Mouse (Mus musculus): ENCODE measurements around the gene Arhgef11. TPM values are rescaled to one million over a fixed set of nuclear protein-coding genes. Genes with fewer than 3 reads are reported as not detected.

Gene Arhgef11
- total RNA-seq, 2 experiments from 2014 or later, result 20.7 to 22.7 TPM

GRCm38 (mm10) chr3:87753829-87754228 is 136.5 kb downstream of the Arhgef11 start:
- intact Hi-C loops (cut with DNase I), result loop anchor here (2.0 kb wide), 1 partner anchor 17 kb away; no protein-coding TSS in a partner anchor
- DNase-seq, result no peak

DNA sequence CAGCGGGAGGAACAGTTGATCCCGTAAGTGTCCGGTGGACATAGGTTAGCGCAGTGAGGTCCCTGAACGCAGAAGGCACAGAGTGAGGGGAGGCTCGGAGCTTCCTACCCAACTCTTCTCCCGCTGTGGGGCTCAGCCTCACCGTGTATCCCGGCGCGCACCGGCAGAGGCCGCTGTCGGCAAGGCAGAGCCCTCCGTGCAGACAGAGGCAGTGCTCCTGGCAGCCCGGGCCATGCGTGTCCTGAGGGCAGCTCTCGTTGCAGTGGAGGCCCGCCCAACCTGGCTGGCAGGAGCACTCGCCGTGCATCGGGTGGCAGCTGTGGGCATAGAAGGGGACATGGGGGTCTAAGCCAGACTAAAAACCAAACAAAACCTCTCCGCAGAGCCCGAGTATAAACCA is 138.6 kb downstream of the Arhgef11 start:
- intact Hi-C loops (cut with DNase I), result loop anchor here (2.0 to 5.0 kb wide), 2 partner anchors 15 to 61 kb away; no protein-coding TSS in a partner anchor

GRCm38 (mm10) chr3:87756488-87756887 is 139.1 kb downstream of the Arhgef11 start:
- intact Hi-C loops (cut with DNase I), result loop anchor here (5.0 kb wide), 1 partner anchor 61 kb away; no protein-coding TSS in a partner anchor
- DNase-seq, result no peak

More for the DNA sequence above, 138.6 kb downstream of the Arhgef11 start:
- peak; percentile 90 to 95 for DNase-seq

DNA sequence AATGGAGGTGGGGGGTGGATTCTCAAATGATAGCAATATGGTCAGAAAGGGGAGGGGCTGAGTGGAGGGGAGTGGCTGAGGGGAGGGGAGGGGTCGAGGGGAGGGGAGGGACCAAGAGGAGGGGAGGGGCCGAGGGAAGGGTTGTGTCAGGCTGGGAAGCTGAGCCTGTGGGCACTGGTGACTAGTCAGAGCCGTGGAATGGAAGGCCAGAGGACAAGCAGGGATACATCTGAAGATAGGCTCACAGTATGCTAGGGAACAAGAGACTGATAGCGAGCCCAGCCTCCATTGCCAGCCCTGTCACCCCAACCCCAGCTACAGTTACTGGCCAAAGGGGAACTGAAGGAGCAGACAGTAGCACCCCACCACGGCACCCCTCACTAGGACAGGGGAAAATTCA is 141.3 kb downstream of the Arhgef11 start:
- intact Hi-C loops (cut with DNase I), result loop anchor here (5.0 kb wide), 1 partner anchor 59 kb away; no protein-coding TSS in a partner anchor
- DNase-seq, result no peak

DNA sequence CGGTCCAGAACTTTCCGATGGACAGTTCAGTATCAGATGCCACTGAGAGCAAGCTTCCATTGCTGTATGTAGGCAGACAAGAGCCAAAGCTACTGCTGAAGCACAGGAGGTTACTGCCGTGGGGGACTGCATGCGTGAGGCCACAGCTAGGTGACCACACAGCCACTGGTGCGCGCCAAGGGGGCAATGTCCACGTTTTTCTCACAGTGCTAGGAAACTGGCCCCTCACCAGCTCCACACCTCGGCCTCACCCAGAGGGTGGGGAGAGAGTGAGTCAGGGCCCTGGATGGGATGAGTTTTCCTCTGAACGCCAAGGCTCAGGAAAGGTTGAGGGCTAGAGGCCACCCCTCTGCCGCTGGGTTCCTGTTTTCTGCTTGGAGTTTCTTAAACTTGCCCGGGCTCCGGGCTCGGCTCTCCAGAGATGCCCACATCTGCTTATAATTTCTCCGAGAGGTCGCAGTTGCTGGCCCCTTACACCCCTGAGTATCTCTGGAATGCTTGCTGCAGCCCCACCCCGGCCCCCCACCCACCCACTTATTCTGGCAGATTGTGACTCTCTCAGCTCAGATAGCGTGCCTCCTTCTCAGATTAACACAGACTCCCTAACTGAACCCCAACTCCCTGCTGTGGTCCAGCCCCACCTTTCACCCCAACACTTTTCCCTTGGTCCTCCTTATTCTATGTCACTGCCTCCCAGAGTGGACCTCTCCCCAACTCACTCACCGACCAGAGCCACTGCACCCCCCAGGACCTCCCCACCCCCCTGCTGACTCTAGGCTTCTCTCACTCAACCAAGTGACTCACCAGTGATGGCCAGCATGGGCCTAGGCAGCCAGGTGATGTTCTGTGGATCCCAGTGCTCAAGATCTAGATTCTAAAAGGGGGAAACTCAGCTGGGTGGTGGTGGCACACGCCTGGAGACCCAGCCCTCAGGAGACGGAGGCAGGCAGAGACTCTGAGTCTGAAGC is 144.3 kb downstream of the Arhgef11 start:
- no peak for DNase-seq
- intact Hi-C loops (cut with DNase I), result no loop called here

GRCm38 (mm10) chr3:87763202-87763601 is 145.8 kb downstream of the Arhgef11 start:
- intact Hi-C loops (cut with DNase I), result no loop called here

GRCm38 (mm10) chr3:87763683-87764289 is 146.4 kb downstream of the Arhgef11 start:
- intact Hi-C loops (cut with DNase I), result no loop called here
- peak; percentile 82 to 88 for DNase-seq

More at GRCm38 (mm10) chr3:87763202-87763601, 145.8 kb downstream of the Arhgef11 start:
- no peak for DNase-seq

DNA sequence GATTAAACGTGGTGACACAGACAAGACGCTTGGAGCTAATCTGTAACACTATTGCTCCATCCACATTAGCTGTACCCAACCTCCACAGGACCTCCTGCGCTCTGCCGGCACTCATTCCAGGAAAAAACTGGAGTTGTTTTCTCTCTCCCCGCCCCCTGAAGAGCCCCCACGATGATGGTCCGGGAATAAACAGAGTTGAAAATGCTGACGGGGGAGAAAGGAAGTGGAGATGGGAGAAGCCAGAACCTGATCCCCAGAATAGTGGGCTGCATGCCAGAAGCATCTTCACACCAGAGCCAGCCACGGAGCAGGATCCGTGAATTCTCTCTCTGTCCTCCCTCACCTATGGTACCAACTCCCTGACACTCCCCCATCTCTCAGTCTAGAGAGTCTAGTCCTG is 147.1 kb downstream of the Arhgef11 start:
- intact Hi-C loops (cut with DNase I), result no loop called here
- peak in 1 of 2 experiments; percentile 54 for DNase-seq

DNA sequence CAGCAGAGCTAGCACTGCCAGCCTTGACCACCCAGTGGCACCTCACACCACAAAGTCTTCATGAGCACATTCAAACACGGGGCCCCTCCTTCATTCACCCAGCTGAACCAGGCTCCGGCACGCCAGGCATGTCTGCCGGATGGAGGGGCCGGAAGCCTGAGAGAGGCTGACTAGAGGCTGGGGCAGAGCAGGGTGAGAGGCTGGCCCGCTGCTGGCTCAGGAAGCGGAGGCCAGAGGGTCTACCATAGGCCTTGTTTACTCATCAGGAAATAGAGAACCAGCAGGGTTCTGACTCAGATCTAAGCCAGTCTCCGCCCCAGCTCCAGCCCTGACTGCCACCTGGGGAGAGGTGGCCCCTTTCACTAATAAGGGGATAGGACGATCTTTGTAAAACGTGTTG is 147.7 kb downstream of the Arhgef11 start:
- intact Hi-C loops (cut with DNase I), result no loop called here

GRCm38 (mm10) chr3:87765631-87766283 is 148.4 kb downstream of the Arhgef11 start:
- intact Hi-C loops (cut with DNase I), result no loop called here
- DNase-seq, result no peak

More for the DNA sequence above, 147.7 kb downstream of the Arhgef11 start:
- DNase-seq, result peak; percentile 56 to 57

- no peak for DNase-seq
- intact Hi-C loops (cut with DNase I), result no loop called here
Measured at GRCm38 (mm10) chr3:87766284-87766667, 148.9 kb downstream of the Arhgef11 start.

DNA sequence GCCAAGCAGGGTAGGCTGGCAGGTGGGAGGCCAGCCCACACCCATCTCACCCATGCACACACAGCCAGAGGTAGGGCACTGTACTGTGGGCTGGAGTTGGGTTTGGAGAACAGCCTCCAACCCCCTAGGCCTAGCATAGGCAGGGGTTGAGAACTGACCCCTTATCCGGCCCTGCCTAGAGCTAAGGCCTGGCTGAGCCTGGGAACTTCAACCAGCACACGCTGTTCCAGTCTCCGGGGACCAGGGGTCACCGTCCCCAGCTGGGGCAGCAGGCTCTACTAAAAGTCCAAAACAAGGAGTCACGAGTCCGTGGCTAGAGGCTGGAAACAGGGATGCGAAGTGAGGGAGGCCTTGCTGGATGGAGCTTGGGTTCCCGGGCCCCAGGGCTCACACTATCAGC is 150.4 kb downstream of the Arhgef11 start:
- DNase-seq, result peak; percentile 63 to 64
- intact Hi-C loops (cut with DNase I), result no loop called here

DNA sequence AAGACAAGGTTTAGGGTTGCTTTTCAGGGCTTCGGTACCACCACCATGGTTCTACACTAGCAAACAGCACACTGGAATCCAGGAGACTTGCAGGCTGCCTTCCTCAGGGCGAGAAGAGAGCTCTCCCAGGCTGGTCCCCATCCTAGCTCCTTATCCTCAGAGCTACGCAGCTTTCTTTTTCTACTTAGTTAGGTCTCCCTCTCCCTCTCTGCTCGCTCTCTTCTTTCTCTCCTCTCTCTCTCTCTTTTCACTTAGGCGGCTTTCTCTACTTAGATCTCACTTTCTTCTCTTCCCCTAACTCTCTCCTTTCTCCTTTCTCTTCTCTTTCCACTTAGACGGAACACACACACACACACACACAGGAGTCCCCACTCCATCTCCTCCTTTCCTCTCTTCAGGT is 151.1 kb downstream of the Arhgef11 start:
- intact Hi-C loops (cut with DNase I), result no loop called here
- no peak for DNase-seq

DNA sequence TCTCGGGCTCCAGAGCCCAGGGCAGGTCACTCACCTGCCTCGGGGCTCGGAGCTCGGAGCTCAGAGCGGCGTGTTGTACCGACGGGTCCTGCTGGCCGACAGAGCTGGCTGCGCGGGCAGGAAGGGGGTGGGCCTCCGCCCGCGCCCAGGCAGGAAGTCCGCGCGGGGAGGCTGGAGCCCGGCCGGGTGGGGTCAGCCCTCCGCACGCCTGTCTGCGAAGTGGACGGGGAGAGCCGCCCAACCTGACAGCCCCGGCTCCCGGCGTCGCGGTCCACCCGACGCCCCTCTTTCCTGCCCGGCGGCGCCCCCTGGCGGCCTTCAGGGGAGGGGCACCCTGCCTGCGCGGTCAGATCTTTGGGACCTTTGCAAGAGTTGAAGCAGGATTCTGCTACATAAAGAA is 151.5 kb downstream of the Arhgef11 start:
- DNase-seq, result peak; percentile 92 to 94
- intact Hi-C loops (cut with DNase I), result no loop called here

- intact Hi-C loops (cut with DNase I), result no loop called here
- no peak for DNase-seq
Measured at GRCm38 (mm10) chr3:87769506-87769905, 152.1 kb downstream of the Arhgef11 start.

DNA sequence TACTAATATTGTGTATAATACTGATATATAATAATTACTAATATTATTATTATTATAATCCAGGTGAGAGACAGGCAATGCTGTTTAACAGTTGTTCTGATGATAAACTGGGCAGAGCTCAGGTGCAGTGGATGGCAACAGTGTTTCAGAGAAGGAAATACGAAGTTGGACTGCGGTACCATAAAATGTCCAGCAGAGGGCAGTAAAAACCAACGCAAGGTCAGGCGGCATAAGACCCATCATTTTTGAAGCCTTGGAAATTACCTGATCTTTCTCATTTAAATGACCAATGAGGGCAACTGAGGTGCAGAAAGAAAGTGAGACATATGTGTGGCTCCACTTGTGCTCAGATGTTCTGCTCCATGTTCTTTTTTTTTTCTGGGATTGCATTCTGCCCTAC is 152.9 kb downstream of the Arhgef11 start:
- intact Hi-C loops (cut with DNase I), result loop anchor here (1.0 to 5.0 kb wide), 4 partner anchors 15 to 87 kb away; no protein-coding TSS in a partner anchor
- peak in 1 of 2 experiments; percentile 71 for DNase-seq

- DNase-seq, result no peak
- intact Hi-C loops (cut with DNase I), result loop anchor here (2.0 to 5.0 kb wide), 3 partner anchors 16 to 86 kb away; no protein-coding TSS in a partner anchor
Measured at GRCm38 (mm10) chr3:87771088-87771487, 153.7 kb downstream of the Arhgef11 start.

GRCm38 (mm10) chr3:87778283-87778682 is 160.9 kb downstream of the Arhgef11 start:
- no peak for DNase-seq
- intact Hi-C loops (cut with DNase I), result no loop called here

- intact Hi-C loops (cut with DNase I), result no loop called here
- no peak for DNase-seq
Measured at GRCm38 (mm10) chr3:87779086-87779485, 161.7 kb downstream of the Arhgef11 start.

DNA sequence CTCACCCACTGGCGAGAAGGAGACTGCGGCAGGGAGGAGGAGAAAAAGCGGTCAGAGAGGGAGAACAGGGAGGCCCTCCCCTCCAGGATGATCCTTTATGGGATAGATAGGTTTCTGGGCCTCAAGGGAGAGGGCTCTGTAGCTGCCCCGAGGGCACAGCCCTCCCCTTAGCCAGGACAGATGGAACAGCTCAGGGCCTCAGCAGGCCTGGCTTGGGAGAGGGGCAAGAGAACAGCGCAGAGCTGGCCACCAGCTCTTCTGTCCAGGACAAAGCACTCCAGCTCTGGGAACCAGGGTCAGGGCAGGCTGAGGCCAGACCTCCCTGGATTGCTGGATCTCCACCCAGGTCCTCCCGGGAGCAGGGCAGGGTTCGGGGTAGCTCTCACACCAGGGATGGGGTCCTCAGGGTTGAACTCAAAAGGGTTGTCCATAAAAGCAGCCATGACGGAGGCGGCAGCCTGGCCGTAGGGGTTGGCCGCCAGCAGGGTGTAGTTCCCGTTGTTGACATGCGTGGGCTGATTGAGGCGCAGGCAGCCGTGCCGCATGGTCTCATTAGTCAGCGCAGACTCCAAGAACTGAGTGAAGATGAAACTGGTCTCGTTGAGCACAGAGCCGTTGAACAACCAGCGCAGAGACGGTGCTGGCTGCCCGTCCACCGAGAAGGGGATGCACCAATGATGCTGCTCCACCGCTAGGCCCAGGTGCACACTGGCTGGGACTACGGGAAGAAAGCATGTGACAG is 166.1 kb downstream of the Arhgef11 start:
- intact Hi-C loops (cut with DNase I), result no loop called here
- peak in 1 of 2 experiments; percentile 28 for DNase-seq

Data from heart, postnatal 14 days (tissue).